Mouse (Mus musculus): ENCODE results near the gene Mcoln1. TPM values are rescaled to one million over a fixed set of nuclear protein-coding genes. Genes with fewer than 3 reads are reported as not detected.

The Mcoln1 gene
- polyA plus RNA-seq, 1 experiment from 2014 or later, result 19.8 TPM

GRCm38 (mm10) chr8:3536053-3536841 is 36.0 kb downstream of the Mcoln1 start:
- Histone ChIP-seq H3K4me1 (replicated peaks) (peaks cover 17% of the 10 kb centered on the region), H3K4me3 (replicated peaks) (no peak overlapping the region), H3K27ac (peak overlapping the region; percentile 55; the same call in 1 of the 2 replicates), H3K9me3 (replicated peaks) (no peaks in the 10 kb centered on the region), H3K36me3 (peaks cover 77% of the 10 kb centered on the region), H3K27me3 (no peaks in the 10 kb centered on the region), H3K9ac (peak overlapping the region; percentile 17; the same call in 1 of the 2 replicates), H3K4me2 (peak overlapping the region; percentile 45)
- ATAC-seq (ENCODE audit: low read depth), result peak; percentile 87
- WGBS (ENCODE audit: insufficient replicate concordance), result 48% methylated on average over 15 of the region's 15 CpGs
- peak; percentile 73 for DNase-seq

GRCm38 (mm10) chr8:3536940-3537339 is 36.7 kb downstream of the Mcoln1 start:
- no peak overlapping the region for H3K4me3 ChIP-seq (replicated peaks)
- H3K4me2 ChIP-seq, result no peak overlapping the region
- no peaks in the 10 kb centered on the region for H3K27me3 ChIP-seq
- peaks cover 17% of the 10 kb centered on the region for H3K4me1 ChIP-seq (replicated peaks)
- no peak for DNase-seq
- H3K27ac ChIP-seq, result no peak overlapping the region
- H3K9me3 ChIP-seq (replicated peaks), result no peaks in the 10 kb centered on the region
- ATAC-seq (ENCODE audit: low read depth), result no peak
- H3K36me3 ChIP-seq, result peaks cover 72% of the 10 kb centered on the region
- no peak overlapping the region for H3K9ac ChIP-seq
- 85% methylated on average over 9 of the region's 9 CpGs for WGBS (ENCODE audit: insufficient replicate concordance)

GRCm38 (mm10) chr8:3537666-3538065 is 37.4 kb downstream of the Mcoln1 start:
- no peak overlapping the region for H3K4me3 ChIP-seq (replicated peaks)
- H3K4me2 ChIP-seq, result no peak overlapping the region
- no peaks in the 10 kb centered on the region for H3K9me3 ChIP-seq (replicated peaks)
- no peaks in the 10 kb centered on the region for H3K27me3 ChIP-seq
- H3K4me1 ChIP-seq (replicated peaks), result peaks cover 17% of the 10 kb centered on the region
- H3K36me3 ChIP-seq, result peaks cover 71% of the 10 kb centered on the region
- WGBS (ENCODE audit: insufficient replicate concordance), result 93% methylated on average over 26 of the region's 26 CpGs
- H3K9ac ChIP-seq, result no peak overlapping the region
- ATAC-seq (ENCODE audit: low read depth) (no peak), DNase-seq (no peak)
- H3K27ac ChIP-seq, result no peak overlapping the region

GRCm38 (mm10) chr8:3539146-3539545 is 38.9 kb downstream of the Mcoln1 start:
- DNase-seq, result no peak
- no peaks in the 10 kb centered on the region for H3K9me3 ChIP-seq (replicated peaks)
- H3K9ac ChIP-seq, result no peak overlapping the region
- WGBS (ENCODE audit: insufficient replicate concordance), result 73% methylated on average over 7 of the region's 7 CpGs
- ATAC-seq (ENCODE audit: low read depth), result no peak
- peaks cover 17% of the 10 kb centered on the region for H3K4me1 ChIP-seq (replicated peaks)
- H3K36me3 ChIP-seq, result peaks cover 85% of the 10 kb centered on the region
- no peak overlapping the region for H3K4me3 ChIP-seq (replicated peaks)
- no peaks in the 10 kb centered on the region for H3K27me3 ChIP-seq
- no peak overlapping the region for H3K4me2 ChIP-seq
- no peak overlapping the region for H3K27ac ChIP-seq

- ATAC-seq (ENCODE audit: low read depth), result no peak
- Histone ChIP-seq H3K9me3 (replicated peaks) (no peaks in the 10 kb centered on the region), H3K36me3 (peaks cover 91% of the 10 kb centered on the region), H3K4me3 (replicated peaks) (no peak overlapping the region), H3K9ac (no peak overlapping the region), H3K4me1 (replicated peaks) (peaks cover 17% of the 10 kb centered on the region), H3K27ac (no peak overlapping the region), H3K27me3 (no peaks in the 10 kb centered on the region), H3K4me2 (no peak overlapping the region)
- DNase-seq, result no peak
- WGBS (ENCODE audit: insufficient replicate concordance), result 82% methylated on average over 4 of the region's 4 CpGs
Observed at GRCm38 (mm10) chr8:3540076-3540475, 39.8 kb downstream of the Mcoln1 start.

GRCm38 (mm10) chr8:3546511-3546910 is 46.3 kb downstream of the Mcoln1 start:
- H3K36me3 ChIP-seq, result peaks cover 31% of the 10 kb centered on the region
- DNase-seq (no peak), ATAC-seq (ENCODE audit: low read depth) (no peak)
- H3K27ac ChIP-seq, result no peak overlapping the region
- no peaks in the 10 kb centered on the region for H3K27me3 ChIP-seq
- no peak overlapping the region for H3K4me3 ChIP-seq (replicated peaks)
- 73% methylated on average over 2 of the region's 2 CpGs for WGBS (ENCODE audit: insufficient replicate concordance)
- H3K4me1 ChIP-seq (replicated peaks), result no peaks in the 10 kb centered on the region
- no peak overlapping the region for H3K9ac ChIP-seq
- H3K9me3 ChIP-seq (replicated peaks), result no peaks in the 10 kb centered on the region
- H3K4me2 ChIP-seq, result no peak overlapping the region

- Histone ChIP-seq H3K4me1 (replicated peaks) (no peaks in the 10 kb centered on the region), H3K9me3 (replicated peaks) (no peaks in the 10 kb centered on the region), H3K9ac (no peak overlapping the region), H3K27me3 (no peaks in the 10 kb centered on the region), H3K4me3 (replicated peaks) (no peak overlapping the region), H3K36me3 (no peaks in the 10 kb centered on the region), H3K27ac (no peak overlapping the region), H3K4me2 (no peak overlapping the region)
- WGBS (ENCODE audit: insufficient replicate concordance), result 72% methylated on average over 1 of the region's 1 CpGs
- ATAC-seq (ENCODE audit: low read depth) (no peak), DNase-seq (no peak)
Observed at GRCm38 (mm10) chr8:3552240-3552639, 52.0 kb downstream of the Mcoln1 start.

GRCm38 (mm10) chr8:3556114-3556513 is 55.9 kb downstream of the Mcoln1 start:
- Histone ChIP-seq H3K9ac (no peak overlapping the region), H3K4me1 (replicated peaks) (no peaks in the 10 kb centered on the region), H3K27ac (no peak overlapping the region), H3K27me3 (no peaks in the 10 kb centered on the region), H3K36me3 (no peaks in the 10 kb centered on the region), H3K4me2 (no peak overlapping the region), H3K4me3 (replicated peaks) (no peak overlapping the region), H3K9me3 (replicated peaks) (no peaks in the 10 kb centered on the region)
- DNase-seq (no peak), ATAC-seq (ENCODE audit: low read depth) (peak; percentile 82)
- 57% methylated on average over 4 of the region's 4 CpGs for WGBS (ENCODE audit: insufficient replicate concordance)

Other genes starting within 250 kb of the Mcoln1 start
- 12.8 and 13.2 TPM in 2 replicates for gene Insr, start 220.8 kb upstream of the Mcoln1 start, polyA plus RNA-seq (2015; fragmentation: Nextera tagmentation; extraction: Ambion mirVana)
- 0.53 and 0.62 TPM in 2 replicates for gene A430078G23Rik, start 147.0 kb upstream of the Mcoln1 start, polyA plus RNA-seq (2015; fragmentation: Nextera tagmentation; extraction: Ambion mirVana)
- 2.2 and 2.3 TPM in 2 replicates for gene Arhgef18, start 107.5 kb upstream of the Mcoln1 start, polyA plus RNA-seq (2015; fragmentation: Nextera tagmentation; extraction: Ambion mirVana)
- 3.6 and 4.8 TPM in 2 replicates for gene Pex11g, start 32.8 kb upstream of the Mcoln1 start, polyA plus RNA-seq (2015; fragmentation: Nextera tagmentation; extraction: Ambion mirVana)
- not detected in 2 replicates for gene Tex45, start 29.6 kb upstream of the Mcoln1 start, polyA plus RNA-seq (2015; fragmentation: Nextera tagmentation; extraction: Ambion mirVana)
- 4.4 and 5.2 TPM in 2 replicates for gene Zfp358, start 7.3 kb upstream of the Mcoln1 start, polyA plus RNA-seq (2015; fragmentation: Nextera tagmentation; extraction: Ambion mirVana)
- gene Pnpla6, start 14.9 kb downstream of the Mcoln1 start, polyA plus RNA-seq (2015; fragmentation: Nextera tagmentation; extraction: Ambion mirVana), result 10.6 and 12.4 TPM in 2 replicates
- gene C330021F23Rik, start 67.5 kb downstream of the Mcoln1 start, polyA plus RNA-seq (2015; fragmentation: Nextera tagmentation; extraction: Ambion mirVana), result 2.5 and 2.8 TPM in 2 replicates
- gene Camsap3, start 86.8 kb downstream of the Mcoln1 start, polyA plus RNA-seq (2015; fragmentation: Nextera tagmentation; extraction: Ambion mirVana), result 1.3 and 1.4 TPM in 2 replicates
- gene Xab2, start 120.9 kb downstream of the Mcoln1 start, polyA plus RNA-seq (2015; fragmentation: Nextera tagmentation; extraction: Ambion mirVana), result 34.9 and 35.3 TPM in 2 replicates
- gene Pet100, start 121.1 kb downstream of the Mcoln1 start, polyA plus RNA-seq (2015; fragmentation: Nextera tagmentation; extraction: Ambion mirVana), result 93.4 and 99.6 TPM in 2 replicates
- not detected in 2 replicates for gene Pcp2, start 125.1 kb downstream of the Mcoln1 start, polyA plus RNA-seq (2015; fragmentation: Nextera tagmentation; extraction: Ambion mirVana)
- gene Stxbp2, start 130.5 kb downstream of the Mcoln1 start, polyA plus RNA-seq (2015; fragmentation: Nextera tagmentation; extraction: Ambion mirVana), result 45.6 and 52.2 TPM in 2 replicates
- 0.18 TPM in 1 of 2 replicates, not detected in the other for gene Retn, start 155.3 kb downstream of the Mcoln1 start, polyA plus RNA-seq (2015; fragmentation: Nextera tagmentation; extraction: Ambion mirVana)
- 1.4 and 1.6 TPM in 2 replicates for gene Mcemp1, start 165.3 kb downstream of the Mcoln1 start, polyA plus RNA-seq (2015; fragmentation: Nextera tagmentation; extraction: Ambion mirVana)
- 2.9 and 3.5 TPM in 2 replicates for gene Fcor, start 171.9 kb downstream of the Mcoln1 start, polyA plus RNA-seq (2015; fragmentation: Nextera tagmentation; extraction: Ambion mirVana)
- 18.6 and 18.7 TPM in 2 replicates for gene Trappc5, start 175.8 kb downstream of the Mcoln1 start, polyA plus RNA-seq (2015; fragmentation: Nextera tagmentation; extraction: Ambion mirVana)
- gene Fcer2a, start 193.7 kb downstream of the Mcoln1 start, polyA plus RNA-seq (2015; fragmentation: Nextera tagmentation; extraction: Ambion mirVana), result 0.06 TPM in 1 of 2 replicates, not detected in the other
- gene Clec4g, start 220.2 kb downstream of the Mcoln1 start, polyA plus RNA-seq (2015; fragmentation: Nextera tagmentation; extraction: Ambion mirVana), result 2.4 and 3.2 TPM in 2 replicates
- gene Cd209a, start 248.5 kb downstream of the Mcoln1 start, polyA plus RNA-seq (2015; fragmentation: Nextera tagmentation; extraction: Ambion mirVana), result 0.34 and 0.35 TPM in 2 replicates

Measured in liver, embryonic 13.5 days (tissue).